Mouse (Mus musculus) ES-E14 (cell line): ENCODE measurements around the gene Swsap1. TPM values are rescaled to one million over a fixed set of nuclear protein-coding genes. Genes with fewer than 3 reads are reported as not detected.
A peak's percentile ranks its signal among the peaks of the same experiment; 100 is the strongest.

Source experiments
- DNase-seq: peaks from one replicate; pipeline ENCODE4 v3.0.0-alpha.2; 2013; ENCODE audit warnings: low read depth, low spot score
- H3K27ac ChIP-seq: 2 replicates; pipeline ENCODE4 v1.5.1; 2012; ENCODE audit warnings: low read depth, mild to moderate bottlenecking, low read length, moderate library complexity, mixed read lengths; ENCODE audit not compliant: poor library complexity, insufficient read depth, severe bottlenecking
- H3K36me3 ChIP-seq: 2 replicates; pipeline ENCODE4 v1.6.1; 2012; ENCODE audit warnings: mild to moderate bottlenecking, low read length, moderate library complexity, mixed read lengths; ENCODE audit not compliant: control insufficient read depth, poor library complexity, insufficient read depth, severe bottlenecking
- H3K4me1 ChIP-seq, 2 experiments: fragments of 150-350 bp in 1 of 2; sonication (generic) in 1 of 2; 2 replicates each; pipeline ENCODE4 v1.6.1; 2012; ENCODE audit warnings: low read length in 2 of 2, mild to moderate bottlenecking in 1 of 2, mixed read lengths in 1 of 2; ENCODE audit not compliant: control insufficient read depth in 2 of 2, insufficient read depth in 2 of 2, poor library complexity in 1 of 2
- H3K4me3 ChIP-seq, 2 experiments: fragments of 150-350 bp in 1 of 2; sonication (generic) in 1 of 2; 2 replicates each; pipeline ENCODE4 v1.5.1; 2012; ENCODE audit warnings: low read length in 2 of 2, low read depth in 1 of 2, mild to moderate bottlenecking in 1 of 2, mixed read lengths in 1 of 2; ENCODE audit not compliant: insufficient read depth in 1 of 2, poor library complexity in 1 of 2, severe bottlenecking in 1 of 2
- H3K9ac ChIP-seq: 2 replicates; pipeline ENCODE4 v1.6.1; 2012; ENCODE audit warnings: low read depth, mild to moderate bottlenecking, low read length, mixed read lengths; ENCODE audit not compliant: poor library complexity, insufficient read depth, severe bottlenecking
- H3K9me3 ChIP-seq: fragments of 150-350 bp; sonication (generic); 2 replicates; pipeline ENCODE4 v1.6.1; 2012; ENCODE audit warnings: low read depth, mild to moderate bottlenecking, low read length; ENCODE audit not compliant: control insufficient read depth, insufficient read depth
- CHD2 ChIP-seq: IDR thresholded peaks from 2 replicates; pipeline ENCODE4 v1.6.1; 2014; ENCODE audit warnings: mild to moderate bottlenecking, low read depth, low read length, inconsistent platforms
- HCFC1 ChIP-seq: IDR thresholded peaks from 2 replicates; pipeline ENCODE4 v1.6.1; 2012; ENCODE audit warnings: low read length, inconsistent platforms, borderline replicate concordance; ENCODE audit not compliant: insufficient read depth
- MAFK ChIP-seq: IDR thresholded peaks from 2 replicates; pipeline ENCODE4 v1.6.1; 2014; ENCODE audit warnings: mild to moderate bottlenecking, low read depth, low read length, inconsistent platforms; ENCODE audit not compliant: insufficient read depth
- ZC3H11A ChIP-seq: IDR thresholded peaks from 2 replicates; pipeline ENCODE4 v1.6.1; 2012; ENCODE audit warnings: low read depth, mild to moderate bottlenecking, inconsistent platforms, low read length, borderline replicate concordance
- ZNF384 ChIP-seq: IDR thresholded peaks from 2 replicates; pipeline ENCODE4 v1.6.1; 2012; ENCODE audit warnings: low read depth, low read length, inconsistent platforms
- in situ Hi-C, 2 experiments: fragments of 600-800 bp; cut with MboI; formaldehyde crosslinking; loops; one replicate each; pipeline ENCODE4 v1.15.1; 2025; ENCODE audit warnings: low sequenced_read_pairs in 2 of 2, inconsistent platforms in 1 of 2; ENCODE audit not compliant: unreplicated experiment in 2 of 2
- total RNA-seq: library from RNA; depleted of rRNA; stranded (reverse); fragments of 300-350 nt; gene quantifications from 2 replicates; pipeline ENCODE4 v1.2.3, GENCODE M21; 2012

Swsap1 gene
- total RNA-seq, 1 experiment: 10.8 TPM

GRCm38 (mm10) chr9:21996178-21996867 is 40.8 kb downstream of the Swsap1 start:
- in situ Hi-C loops: no loop called here
- TF ChIP-seq HCFC1 (no peak), CHD2 (no peak), ZNF384 (no peak), MAFK (no peak)
- H3K9me3 ChIP-seq: no peaks in the 10 kb centered on the region
- H3K27ac ChIP-seq: no peak overlapping the region
- peaks cover 0 to 8% of the 10 kb centered on the region in 2 experiments; a peak in 1 of 4 replicates for H3K4me1 ChIP-seq
- no peak overlapping the region for H3K9ac ChIP-seq
- H3K36me3 ChIP-seq: no peaks in the 10 kb centered on the region
- DNase-seq: no peak
- H3K4me3 ChIP-seq: no peak overlapping the region

GRCm38 (mm10) chr9:22000296-22000695 is 44.7 kb downstream of the Swsap1 start:
- Histone ChIP-seq H3K4me3 (no peak overlapping the region), H3K4me1 (peaks cover 0 to 13% of the 10 kb centered on the region in 2 experiments; a peak in 2 of 4 replicates), H3K36me3 (peaks cover 17% of the 10 kb centered on the region), H3K9ac (no peak overlapping the region), H3K27ac (no peak overlapping the region), H3K9me3 (no peaks in the 10 kb centered on the region)
- TF ChIP-seq ZC3H11A: no peak
- no peak for TF ChIP-seq MAFK
- no peak for TF ChIP-seq HCFC1
- no peak for TF ChIP-seq CHD2
- no peak for TF ChIP-seq ZNF384
- DNase-seq: no peak
- in situ Hi-C loops: no loop called here

- no peaks in the 10 kb centered on the region for H3K9me3 ChIP-seq
- no peak for DNase-seq
- H3K4me1 ChIP-seq: peaks cover 0 to 13% of the 10 kb centered on the region in 2 experiments; a peak in 2 of 4 replicates
- peaks cover 30% of the 10 kb centered on the region for H3K36me3 ChIP-seq
- no peak overlapping the region for H3K27ac ChIP-seq
- in situ Hi-C loops: no loop called here
- no peak overlapping the region for H3K4me3 ChIP-seq
- no peak for TF ChIP-seq MAFK
- no peak for TF ChIP-seq HCFC1
- no peak for TF ChIP-seq ZC3H11A
- no peak for TF ChIP-seq ZNF384
- TF ChIP-seq CHD2: no peak
- H3K9ac ChIP-seq: no peak overlapping the region
Measured at GRCm38 (mm10) chr9:22001633-22002032, 46.1 kb downstream of the Swsap1 start.

DNA sequence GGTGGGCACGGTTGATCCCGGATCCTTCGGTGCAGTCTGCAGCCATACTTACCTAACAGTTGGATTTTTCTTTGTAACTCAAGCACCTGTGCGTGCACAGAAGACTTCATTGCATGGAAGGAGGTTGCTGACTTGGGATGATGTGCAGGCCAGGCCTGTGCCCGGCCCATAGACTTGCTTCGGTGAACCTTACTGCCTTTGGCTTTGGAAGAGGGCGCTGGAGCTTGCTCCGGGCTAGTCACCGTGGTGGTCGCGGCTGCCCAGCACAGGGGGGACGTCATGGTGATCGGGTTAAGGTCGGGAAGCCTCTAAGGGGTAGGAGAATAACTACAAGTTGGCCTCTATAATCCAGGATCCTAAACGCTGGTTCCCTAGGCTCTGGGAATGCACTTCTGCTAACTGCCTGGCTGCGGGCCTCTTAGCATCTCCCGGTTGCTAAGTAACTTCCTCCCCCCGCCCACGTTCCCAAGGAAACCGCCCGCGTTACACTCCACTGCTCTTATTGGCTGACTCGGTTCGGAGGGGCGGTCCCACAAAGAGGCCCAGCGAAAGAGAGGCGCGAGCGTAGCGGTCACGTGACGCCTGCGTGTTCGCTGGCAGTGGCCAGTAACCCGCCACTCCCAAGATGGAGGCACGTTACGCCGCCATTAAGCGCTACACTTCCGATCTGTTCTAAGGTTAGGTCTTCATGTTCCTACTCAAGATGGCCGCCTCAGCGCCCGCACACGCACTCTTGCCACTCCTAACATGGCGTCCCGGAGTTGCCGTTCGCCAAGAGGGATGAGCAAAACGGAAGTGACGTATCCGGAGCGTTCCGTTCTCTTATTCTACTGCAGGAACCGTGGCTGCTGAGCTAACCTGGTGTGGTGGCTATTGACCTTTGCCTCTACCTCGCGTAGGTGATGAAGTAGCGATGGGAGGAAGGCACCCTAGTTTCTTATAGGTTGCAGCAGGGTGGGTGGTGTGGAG is 46.9 kb downstream of the Swsap1 start, which contains the start of the genes Ccdc151 and Prkcsh:
TSS of gene Ccdc151 (minus strand) at position 441 of the 969 bp plus-strand sequence.
TSS of gene Prkcsh (plus strand) at position 613 of the 969 bp plus-strand sequence.
- peak within 1 kb of the TSS; percentile 76 to 87 for H3K4me3 ChIP-seq
- peak within 1 kb of the TSS; percentile 84 for H3K9ac ChIP-seq
- no peaks in the 10 kb centered on the region for H3K9me3 ChIP-seq
- DNase-seq: peak; percentile 100
- in situ Hi-C loops: no loop called here
- peaks cover 38% of the 10 kb centered on the region for H3K36me3 ChIP-seq
- peak; percentile 97 for TF ChIP-seq HCFC1
- TF ChIP-seq MAFK: no peak
- peak within 1 kb of the TSS; percentile 75 for H3K27ac ChIP-seq
- H3K4me1 ChIP-seq: peaks cover 0 to 13% of the 10 kb centered on the region in 2 experiments; a peak in 2 of 4 replicates
